Mouse (Mus musculus) erythroblast, embryonic 14.5 days (primary cell): ENCODE measurements around the gene Zfp473.

Source experiments
- GATA1 ChIP-seq: IDR thresholded peaks from 2 replicates; pipeline ENCODE4 v1.6.1; 2012; ENCODE audit warnings: low read length, inconsistent platforms, mixed read lengths
- TAL1 ChIP-seq: IDR thresholded peaks from 3 replicates; pipeline ENCODE4 v1.6.1; 2012; ENCODE audit warnings: low read length, inconsistent platforms, mixed read lengths

DNA sequence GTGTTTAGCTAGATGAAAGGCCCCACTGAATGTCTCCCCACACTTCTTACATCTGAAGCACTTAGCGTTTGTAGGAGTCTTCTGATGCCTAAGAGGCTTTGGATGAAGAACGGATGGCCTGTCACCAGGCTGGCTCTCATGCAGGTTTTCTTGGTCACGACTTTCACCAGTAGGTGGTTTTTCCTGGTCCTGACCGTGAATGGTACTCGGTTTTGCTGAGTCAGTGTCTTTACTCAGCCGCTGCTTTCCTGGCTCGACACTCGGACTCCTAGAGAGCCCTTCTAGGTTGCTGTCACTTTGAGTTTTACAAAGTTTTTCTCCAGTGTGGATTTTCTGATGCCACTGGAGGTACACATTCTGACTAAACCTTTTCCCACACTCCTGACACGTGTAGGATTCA, 17.1 kb downstream of the Zfp473 start:
- TF ChIP-seq GATA1 (no peak), TAL1 (no peak)
